Mouse (Mus musculus) MEL (cell line): ENCODE results near the gene Cacna1i. TPM values are rescaled to one million over a fixed set of nuclear protein-coding genes. Genes with fewer than 3 reads are reported as not detected.
A peak's percentile ranks its signal among the peaks of the same experiment; 100 is the strongest.

Experiments used
- DNase-seq: peaks from one replicate; pipeline ENCODE4 v3.0.0; 2011; ENCODE audit warnings: low read depth, low spot score
- H3K27ac ChIP-seq: 2 replicates; pipeline ENCODE4 v1.5.1; 2012; ENCODE audit warnings: low read depth, mild to moderate bottlenecking, control low read depth, low read length, moderate library complexity; ENCODE audit not compliant: control insufficient read depth
- H3K27me3 ChIP-seq, 2 experiments: fragments of 150-350 bp in 1 of 2; sonication (generic) in 1 of 2; 2 replicates each; pipeline ENCODE4 v1.6.1; 2012; ENCODE audit warnings: low read length in 2 of 2, mild to moderate bottlenecking in 2 of 2, improper control_type of control experiment in 1 of 2, moderate library complexity in 1 of 2; ENCODE audit not compliant: insufficient read depth in 2 of 2, control insufficient read depth in 1 of 2
- H3K36me3 ChIP-seq, 2 experiments: 2 replicates each; pipeline ENCODE4 v1.6.1; 2012 to 2014; ENCODE audit warnings: low read length in 2 of 2, improper control_type of control experiment in 1 of 2, inconsistent platforms in 1 of 2, mild to moderate bottlenecking in 1 of 2; ENCODE audit not compliant: insufficient read depth in 2 of 2, control insufficient read depth in 1 of 2
- H3K4me1 ChIP-seq, 2 experiments: fragments of 150-350 bp in 1 of 2; sonication (generic) in 1 of 2; 2 replicates each; pipeline ENCODE4 v1.6.1; 2012; ENCODE audit warnings: low read length in 2 of 2, improper control_type of control experiment in 1 of 2, mild to moderate bottlenecking in 1 of 2; ENCODE audit not compliant: insufficient read depth in 2 of 2, control insufficient read depth in 1 of 2
- H3K4me3 ChIP-seq, 2 experiments: fragments of 150-350 bp in 1 of 2; sonication (generic) in 1 of 2; 2 replicates each; pipeline ENCODE4 v1.5.1; 2012; ENCODE audit warnings: low read depth in 2 of 2, low read length in 2 of 2, mild to moderate bottlenecking in 2 of 2, moderate library complexity in 2 of 2, control low read depth in 1 of 2, improper control_type of control experiment in 1 of 2; ENCODE audit not compliant: control insufficient read depth in 1 of 2, insufficient read depth in 1 of 2
- H3K79me2 ChIP-seq: 2 replicates; pipeline ENCODE4 v1.6.1; 2012; ENCODE audit warnings: mild to moderate bottlenecking, low read length, moderate library complexity; ENCODE audit not compliant: control insufficient read depth, poor library complexity, insufficient read depth
- H3K9ac ChIP-seq: 2 replicates; pipeline ENCODE4 v1.6.1; 2012; ENCODE audit warnings: low read depth, mild to moderate bottlenecking, control low read depth, low read length, moderate library complexity; ENCODE audit not compliant: control insufficient read depth, poor library complexity, severe bottlenecking
- H3K9me3 ChIP-seq: fragments of 150-350 bp; sonication (generic); replicated peaks from 2 replicates; pipeline ENCODE4 v1.6.1; 2012; ENCODE audit warnings: mild to moderate bottlenecking, low read length, improper control_type of control experiment, moderate library complexity; ENCODE audit not compliant: insufficient read depth
- BHLHE40 ChIP-seq: IDR thresholded peaks from 2 replicates; pipeline ENCODE4 v1.6.1; 2012; ENCODE audit warnings: low read depth, mild to moderate bottlenecking, inconsistent platforms, low read length, improper control_type of control experiment, borderline replicate concordance
- CHD2 ChIP-seq: IDR thresholded peaks from 2 replicates; pipeline ENCODE4 v1.6.1; 2011; ENCODE audit warnings: low read length, improper control_type of control experiment
- CTCF ChIP-seq, 3 experiments: IDR thresholded peaks in 2 of 3; conservative IDR thresholded peaks in 1 of 3; 2 replicates each; pipeline ENCODE4 v1.5.1; 2011 to 2012; ENCODE audit warnings: low read length in 3 of 3, low read depth in 2 of 3, mild to moderate bottlenecking in 2 of 3, improper control_type of control experiment in 1 of 3, inconsistent platforms in 1 of 3, mixed read lengths in 1 of 3, moderate library complexity in 1 of 3; ENCODE audit not compliant: control insufficient read depth in 1 of 3, insufficient read depth in 1 of 3, poor library complexity in 1 of 3, severe bottlenecking in 1 of 3
- E2F4 ChIP-seq: IDR thresholded peaks from 2 replicates; pipeline ENCODE4 v1.6.1; 2011; ENCODE audit warnings: low read depth, low read length, improper control_type of control experiment, borderline replicate concordance
- ELF1 ChIP-seq: IDR thresholded peaks from 2 replicates; pipeline ENCODE4 v1.6.1; 2014; ENCODE audit warnings: low read depth, mild to moderate bottlenecking, inconsistent platforms, low read length, improper control_type of control experiment, moderate library complexity
- EP300 ChIP-seq, 2 experiments: IDR thresholded peaks; 2 replicates each; pipeline ENCODE4 v1.6.1; 2011; ENCODE audit warnings: improper control_type of control experiment in 2 of 2, low read length in 2 of 2, low read depth in 1 of 2, mild to moderate bottlenecking in 1 of 2
- ETS1 ChIP-seq: IDR thresholded peaks from 2 replicates; pipeline ENCODE4 v1.6.1; 2012; ENCODE audit warnings: low read depth, mild to moderate bottlenecking, inconsistent platforms, low read length, improper control_type of control experiment, moderate library complexity
- GABPA ChIP-seq: IDR thresholded peaks from 2 replicates; pipeline ENCODE4 v1.6.1; 2012; ENCODE audit warnings: low read depth, mild to moderate bottlenecking, inconsistent platforms, low read length, improper control_type of control experiment, moderate library complexity
- GATA1 ChIP-seq: IDR thresholded peaks from 2 replicates; pipeline ENCODE4 v1.6.1; 2011; ENCODE audit warnings: low read depth, low read length, improper control_type of control experiment
- HCFC1 ChIP-seq: IDR thresholded peaks from 2 replicates; pipeline ENCODE4 v1.6.1; 2012; ENCODE audit warnings: low read depth, mild to moderate bottlenecking, inconsistent platforms, low read length, improper control_type of control experiment, moderate library complexity
- JUND ChIP-seq: IDR thresholded peaks from 2 replicates; pipeline ENCODE4 v1.6.1; 2011; ENCODE audit warnings: low read depth, mild to moderate bottlenecking, improper control_type of control experiment, low read length
- KAT2A ChIP-seq: conservative IDR thresholded peaks from 2 replicates; pipeline ENCODE4 v1.6.1; 2012; ENCODE audit warnings: low read depth, low read length, improper control_type of control experiment, inconsistent platforms
- MAFK ChIP-seq: IDR thresholded peaks from 2 replicates; pipeline ENCODE4 v1.6.1; 2011; ENCODE audit warnings: low read depth, mild to moderate bottlenecking, low read length, improper control_type of control experiment, borderline replicate concordance
- MAX ChIP-seq: IDR thresholded peaks from 2 replicates; pipeline ENCODE4 v1.6.1; 2011; ENCODE audit warnings: low read length, improper control_type of control experiment
- MAZ ChIP-seq: IDR thresholded peaks from 2 replicates; pipeline ENCODE4 v1.6.1; 2012; ENCODE audit warnings: low read depth, mild to moderate bottlenecking, inconsistent platforms, low read length, improper control_type of control experiment
- MEF2A ChIP-seq: IDR thresholded peaks from 2 replicates; pipeline ENCODE4 v1.6.1; 2014; ENCODE audit warnings: low read depth, mild to moderate bottlenecking, inconsistent platforms, low read length, improper control_type of control experiment; ENCODE audit not compliant: poor library complexity, insufficient replicate concordance, severe bottlenecking; ENCODE audit errors: extremely low read depth
- MXI1 ChIP-seq: IDR thresholded peaks from 2 replicates; pipeline ENCODE4 v1.6.1; 2011; ENCODE audit warnings: mild to moderate bottlenecking, low read depth, low read length, improper control_type of control experiment
- MYB ChIP-seq: IDR thresholded peaks from 2 replicates; pipeline ENCODE4 v1.6.1; 2011; ENCODE audit warnings: mild to moderate bottlenecking, low read depth, low read length, improper control_type of control experiment
- MYC ChIP-seq: IDR thresholded peaks from 2 replicates; pipeline ENCODE4 v1.6.1; 2011; ENCODE audit warnings: low read depth, mild to moderate bottlenecking, low read length, improper control_type of control experiment, moderate library complexity
- NELFE ChIP-seq: IDR thresholded peaks from 2 replicates; pipeline ENCODE4 v1.6.1; 2011; ENCODE audit warnings: low read depth, low read length, improper control_type of control experiment
- NRF1 ChIP-seq: IDR thresholded peaks from 2 replicates; pipeline ENCODE4 v1.6.1; 2014; ENCODE audit warnings: low read depth, mild to moderate bottlenecking, inconsistent platforms, low read length, improper control_type of control experiment, moderate library complexity; ENCODE audit not compliant: poor library complexity, insufficient read depth, severe bottlenecking
- POLR2A ChIP-seq, 2 experiments: IDR thresholded peaks; 2 replicates each; pipeline ENCODE4 v1.6.1; 2011 to 2012; ENCODE audit warnings: low read length in 2 of 2, mild to moderate bottlenecking in 2 of 2, control low read depth in 1 of 2, improper control_type of control experiment in 1 of 2, low read depth in 1 of 2, moderate library complexity in 1 of 2; ENCODE audit not compliant: control insufficient read depth in 1 of 2, insufficient read depth in 1 of 2, poor library complexity in 1 of 2
- POLR2AphosphoS2 ChIP-seq: IDR thresholded peaks from 2 replicates; pipeline ENCODE4 v1.6.1; 2011; ENCODE audit warnings: low read length, improper control_type of control experiment
- POLR2AphosphoS5 ChIP-seq: IDR thresholded peaks from 2 replicates; pipeline ENCODE4 v1.6.1; 2012; ENCODE audit warnings: low read depth, borderline replicate concordance, mild to moderate bottlenecking, inconsistent platforms, low read length, moderate library complexity, mixed read lengths
- RAD21 ChIP-seq: IDR thresholded peaks from 2 replicates; pipeline ENCODE4 v1.6.1; 2011; ENCODE audit warnings: mild to moderate bottlenecking, low read depth, low read length, improper control_type of control experiment
- RCOR1 ChIP-seq: IDR thresholded peaks from 2 replicates; pipeline ENCODE4 v1.6.1; 2012; ENCODE audit warnings: low read depth, mild to moderate bottlenecking, inconsistent platforms, low read length, improper control_type of control experiment
- SIN3A ChIP-seq: IDR thresholded peaks from 2 replicates; pipeline ENCODE4 v1.6.1; 2012; ENCODE audit warnings: low read length, improper control_type of control experiment, inconsistent platforms
- SMC3 ChIP-seq: IDR thresholded peaks from 2 replicates; pipeline ENCODE4 v1.6.1; 2011; ENCODE audit warnings: low read depth, low read length, improper control_type of control experiment
- TAL1 ChIP-seq: IDR thresholded peaks from 2 replicates; pipeline ENCODE4 v1.6.1; 2012; ENCODE audit warnings: mild to moderate bottlenecking, inconsistent platforms, low read length, moderate library complexity, mixed read lengths
- TBP ChIP-seq: IDR thresholded peaks from 2 replicates; pipeline ENCODE4 v1.8.0; 2011; ENCODE audit warnings: low read depth, low read length, improper control_type of control experiment
- TCF12 ChIP-seq: IDR thresholded peaks from 2 replicates; pipeline ENCODE4 v1.6.1; 2014; ENCODE audit warnings: low read depth, mild to moderate bottlenecking, inconsistent platforms, low read length, improper control_type of control experiment, moderate library complexity
- UBTF ChIP-seq: IDR thresholded peaks from 2 replicates; pipeline ENCODE4 v1.6.1; 2012; ENCODE audit warnings: low read depth, mild to moderate bottlenecking, inconsistent platforms, low read length, improper control_type of control experiment, moderate library complexity, borderline replicate concordance; ENCODE audit not compliant: insufficient read depth
- USF1 ChIP-seq: IDR thresholded peaks from 2 replicates; pipeline ENCODE4 v1.6.1; 2014; ENCODE audit warnings: low read depth, mild to moderate bottlenecking, inconsistent platforms, low read length, improper control_type of control experiment, moderate library complexity
- USF2 ChIP-seq, 2 experiments: IDR thresholded peaks; 2 replicates each; pipeline ENCODE4 v1.6.1; 2011 to 2012; ENCODE audit warnings: improper control_type of control experiment in 2 of 2, low read length in 2 of 2, borderline replicate concordance in 1 of 2, inconsistent platforms in 1 of 2, low read depth in 1 of 2, mild to moderate bottlenecking in 1 of 2; ENCODE audit not compliant: insufficient read depth in 1 of 2
- ZC3H11A ChIP-seq: IDR thresholded peaks from 2 replicates; pipeline ENCODE4 v1.6.1; 2012; ENCODE audit warnings: low read depth, mild to moderate bottlenecking, inconsistent platforms, low read length, improper control_type of control experiment
- ZKSCAN1 ChIP-seq: IDR thresholded peaks from 2 replicates; pipeline ENCODE4 v1.6.1; 2012; ENCODE audit warnings: low read depth, mild to moderate bottlenecking, inconsistent platforms, low read length, improper control_type of control experiment, moderate library complexity
- ZMIZ1 ChIP-seq: IDR thresholded peaks from 2 replicates; pipeline ENCODE4 v1.6.1; 2012; ENCODE audit warnings: low read depth, mild to moderate bottlenecking, inconsistent platforms, low read length, improper control_type of control experiment, moderate library complexity
- ZNF384 ChIP-seq: IDR thresholded peaks from 2 replicates; pipeline ENCODE4 v1.6.1; 2012; ENCODE audit warnings: low read depth, mild to moderate bottlenecking, inconsistent platforms, low read length, improper control_type of control experiment
- polyA plus RNA-seq, 2 experiments: library from polyadenylated mRNA; stranded (reverse) in 1 of 2; unstranded in 1 of 2; fragments of >175 nt in 1 of 2; fragments of >200 nt in 1 of 2; gene quantifications; 2 replicates each; pipeline versions ENCODE4 v1.2.1 to v1.2.4; 2012; ENCODE audit warnings: low replicate concordance in 2 of 2, low read depth in 1 of 2; ENCODE audit not compliant: insufficient read length in 2 of 2, insufficient read depth in 1 of 2, missing spikeins in 1 of 2
- total RNA-seq: library from RNA; depleted of rRNA; stranded (reverse); fragments of 300-350 nt; gene quantifications from 2 replicates; pipeline ENCODE4 v1.2.3, GENCODE M21; 2012

Gene Cacna1i
- total and polyA plus RNA-seq, 3 experiments: not detected

GRCm38 (mm10) chr15:80250586-80250985 lies 36.5 kb upstream of the Cacna1i start:
- DNase-seq: peak; percentile 71
- H3K9ac ChIP-seq: peak overlapping the region; percentile 34
- peaks cover 9 to 15% of the 10 kb centered on the region in 2 experiments for H3K36me3 ChIP-seq
- no peaks in the 10 kb centered on the region for H3K27me3 ChIP-seq
- peaks cover 6 to 17% of the 10 kb centered on the region in 2 experiments for H3K4me1 ChIP-seq
- H3K9me3 ChIP-seq: no peaks in the 10 kb centered on the region
- peaks cover 7% of the 10 kb centered on the region for H3K79me2 ChIP-seq
- H3K4me3 ChIP-seq: no peak overlapping the region
- peak overlapping the region; percentile 81 for H3K27ac ChIP-seq
- no peak for TF ChIP-seq MAZ
- TF ChIP-seq POLR2A (IDR thresholded peaks at IDR 0.05; ENCODE audit: control insufficient read depth in 1 of 2, insufficient read depth in 1 of 2, low read depth in 1 of 2, low read length in 2 of 2, poor library complexity in 1 of 2): no peak
- TF ChIP-seq MEF2A: no peak
- TF ChIP-seq ZC3H11A: no peak
- no peak for TF ChIP-seq CTCF (IDR thresholded peaks at IDR 0.05 in 2 of 3, conservative IDR thresholded peaks at IDR 0.05 in 1 of 3; ENCODE audit: control insufficient read depth in 1 of 3, insufficient read depth in 1 of 3, low read depth in 2 of 3, low read length in 3 of 3, poor library complexity in 1 of 3, severe bottlenecking in 1 of 3)
- TF ChIP-seq JUND: no peak
- TF ChIP-seq ELF1: no peak; the same call in 1 of the 2 replicates
- TF ChIP-seq EP300 (IDR thresholded peaks at IDR 0.05; ENCODE audit: low read depth in 1 of 2, low read length in 2 of 2): peak; percentile 55 to 75
- TF ChIP-seq ETS1: peak; percentile 70
- TF ChIP-seq ZKSCAN1: no peak
- no peak for TF ChIP-seq RCOR1
- TF ChIP-seq MXI1: peak; percentile 58
- TF ChIP-seq USF2 (IDR thresholded peaks at IDR 0.05; ENCODE audit: borderline replicate concordance in 1 of 2, insufficient read depth in 1 of 2, low read depth in 1 of 2, low read length in 2 of 2): no peak
- TF ChIP-seq RAD21: no peak
- TF ChIP-seq POLR2AphosphoS2: no peak
- no peak for TF ChIP-seq E2F4
- TF ChIP-seq ZNF384: no peak
- TF ChIP-seq POLR2AphosphoS5: no peak
- no peak for TF ChIP-seq USF1
- no peak for TF ChIP-seq GABPA
- no peak for TF ChIP-seq BHLHE40
- TF ChIP-seq NELFE: no peak
- no peak for TF ChIP-seq SMC3
- no peak for TF ChIP-seq UBTF
- TF ChIP-seq CHD2: no peak
- TF ChIP-seq MYB: no peak
- TF ChIP-seq MAFK: no peak
- no peak for TF ChIP-seq KAT2A
- TF ChIP-seq TCF12: peak; percentile 70
- no peak for TF ChIP-seq NRF1
- TF ChIP-seq TAL1: no peak
- no peak for TF ChIP-seq MYC
- TF ChIP-seq ZMIZ1: no peak
- no peak for TF ChIP-seq MAX
- TF ChIP-seq HCFC1: no peak
- TF ChIP-seq GATA1: peak; percentile 82
- TF ChIP-seq TBP: peak; percentile 29; the same call in 1 of the 2 replicates
- 0 out of 2 replicates have a peak, but pooled peaks have one; percentile 47 for TF ChIP-seq SIN3A
